Mouse (Mus musculus) ES-Bruce4 (cell line): ENCODE results near the gene Gm11146. TPM values are rescaled to one million over a fixed set of nuclear protein-coding genes. Genes with fewer than 3 reads are reported as not detected.

Source experiments
- H3K27ac ChIP-seq: 2 replicates; pipeline ENCODE4 v1.5.1; 2012; ENCODE audit warnings: low read length, inconsistent platforms; ENCODE audit not compliant: insufficient read depth
- H3K27me3 ChIP-seq: 2 replicates; pipeline ENCODE4 v1.6.1; 2012; ENCODE audit warnings: mild to moderate bottlenecking, low read length, inconsistent platforms; ENCODE audit not compliant: control insufficient read depth, poor library complexity, insufficient read depth, severe bottlenecking
- H3K36me3 ChIP-seq: 2 replicates; pipeline ENCODE4 v1.6.1; 2012; ENCODE audit warnings: inconsistent platforms, mild to moderate bottlenecking, low read length, moderate library complexity; ENCODE audit not compliant: control insufficient read depth, poor library complexity, insufficient read depth, severe bottlenecking
- H3K4me1 ChIP-seq: one replicate; pipeline ENCODE4 v1.8.1; 2011; ENCODE audit warnings: low read length; ENCODE audit not compliant: control insufficient read depth, insufficient read depth
- H3K4me3 ChIP-seq: 2 replicates; pipeline ENCODE4 v1.5.1; 2011; ENCODE audit warnings: low read depth, mild to moderate bottlenecking, low read length
- H3K9ac ChIP-seq: 2 replicates; pipeline ENCODE4 v1.6.1; 2012; ENCODE audit warnings: low read depth, mild to moderate bottlenecking, inconsistent platforms; ENCODE audit not compliant: poor library complexity, severe bottlenecking
- H3K9me3 ChIP-seq: replicated peaks from 2 replicates; pipeline ENCODE4 v1.6.1; 2012; ENCODE audit warnings: mild to moderate bottlenecking, low read length, inconsistent platforms; ENCODE audit not compliant: control insufficient read depth, poor library complexity, insufficient read depth, severe bottlenecking
- CTCF ChIP-seq: IDR thresholded peaks from one replicate; pipeline ENCODE4 v1.8.1; 2011; ENCODE audit warnings: low read depth, low read length
- EP300 ChIP-seq: IDR thresholded peaks from 2 replicates; pipeline ENCODE4 v1.6.1; 2011; ENCODE audit warnings: low read depth, low read length; ENCODE audit not compliant: insufficient read depth
- POLR2A ChIP-seq: IDR thresholded peaks from one replicate; pipeline ENCODE4 v1.8.1; 2011; ENCODE audit warnings: low read length; ENCODE audit not compliant: insufficient read depth
- polyA plus RNA-seq: library from polyadenylated mRNA; stranded (reverse); fragments of >200 nt; gene quantifications from 2 replicates; pipeline ENCODE4 v1.2.4, GENCODE M21; 2011; ENCODE audit warnings: low read depth; ENCODE audit not compliant: missing spikeins, insufficient read depth, insufficient read length

Gene Gm11146
- not detected in 2 replicates for polyA plus RNA-seq

DNA sequence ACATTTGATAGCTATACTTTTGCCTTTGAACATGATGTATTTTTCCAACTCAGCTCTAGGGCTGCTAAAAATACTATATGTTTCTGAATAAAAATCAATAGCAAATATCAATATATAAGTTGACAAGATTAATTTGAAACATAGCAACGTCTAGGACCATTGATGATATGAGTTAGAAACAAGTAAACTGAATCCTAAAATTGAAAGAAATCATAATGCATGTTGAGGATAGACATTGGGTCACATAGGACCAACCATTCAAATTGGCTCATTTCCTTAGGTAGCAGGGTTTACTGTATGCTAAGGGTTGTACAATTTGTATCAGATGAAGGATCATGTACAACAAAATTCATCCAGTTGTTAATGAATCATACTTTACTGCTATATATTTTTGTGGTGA is at the start of gene Gm11146:
TSS of gene Gm11146 (minus strand) at position 101 of the 400 bp plus-strand sequence.
- no peaks in the 10 kb centered on the region for H3K4me1 ChIP-seq
- TF ChIP-seq POLR2A (no peak), EP300 (no peak), CTCF (no peak)
- no peak within 1 kb of the TSS for H3K9ac ChIP-seq
- no peaks in the 10 kb centered on the region for H3K9me3 ChIP-seq
- no peak within 1 kb of the TSS for H3K27ac ChIP-seq
- H3K27me3 ChIP-seq = no peaks in the 10 kb centered on the region
- no peaks in the 10 kb centered on the region for H3K36me3 ChIP-seq
- H3K4me3 ChIP-seq = no peak within 1 kb of the TSS

DNA sequence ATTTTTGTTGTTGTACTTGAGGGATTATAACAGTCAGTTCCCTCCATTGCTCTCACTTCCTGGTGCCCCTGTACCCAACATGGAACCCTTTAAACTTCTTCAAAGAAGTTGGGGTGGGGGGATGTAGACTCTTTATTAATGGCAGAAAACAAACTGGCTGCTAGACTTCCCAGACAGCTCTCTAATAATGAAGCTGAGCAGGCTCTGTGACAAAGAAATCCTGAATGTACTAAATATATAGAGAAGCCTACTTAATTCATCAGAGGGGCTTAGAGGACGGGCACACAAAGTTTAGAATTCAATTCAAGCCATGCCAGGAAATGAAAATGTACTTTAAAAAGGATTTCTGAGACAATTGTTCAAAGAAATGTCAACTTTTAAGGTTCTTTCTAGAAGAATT is 48.7 kb upstream of the Gm11146 start:
- Histone ChIP-seq H3K9ac (no peak overlapping the region), H3K4me3 (no peak overlapping the region), H3K27me3 (no peaks in the 10 kb centered on the region), H3K36me3 (no peaks in the 10 kb centered on the region), H3K27ac (no peak overlapping the region), H3K4me1 (no peaks in the 10 kb centered on the region), H3K9me3 (no peaks in the 10 kb centered on the region)
- TF ChIP-seq CTCF (no peak), EP300 (no peak), POLR2A (no peak)

GRCm38 (mm10) chr16:77649006-77649405 is 47.1 kb upstream of the Gm11146 start:
- H3K27me3 ChIP-seq = no peaks in the 10 kb centered on the region; the same call in 1 of the 2 replicates
- no peaks in the 10 kb centered on the region for H3K4me1 ChIP-seq
- no peak overlapping the region for H3K9ac ChIP-seq
- H3K36me3 ChIP-seq = no peaks in the 10 kb centered on the region
- no peaks in the 10 kb centered on the region for H3K9me3 ChIP-seq
- H3K27ac ChIP-seq = no peak overlapping the region
- H3K4me3 ChIP-seq = no peak overlapping the region
- TF ChIP-seq POLR2A = no peak
- TF ChIP-seq CTCF = no peak
- no peak for TF ChIP-seq EP300

DNA sequence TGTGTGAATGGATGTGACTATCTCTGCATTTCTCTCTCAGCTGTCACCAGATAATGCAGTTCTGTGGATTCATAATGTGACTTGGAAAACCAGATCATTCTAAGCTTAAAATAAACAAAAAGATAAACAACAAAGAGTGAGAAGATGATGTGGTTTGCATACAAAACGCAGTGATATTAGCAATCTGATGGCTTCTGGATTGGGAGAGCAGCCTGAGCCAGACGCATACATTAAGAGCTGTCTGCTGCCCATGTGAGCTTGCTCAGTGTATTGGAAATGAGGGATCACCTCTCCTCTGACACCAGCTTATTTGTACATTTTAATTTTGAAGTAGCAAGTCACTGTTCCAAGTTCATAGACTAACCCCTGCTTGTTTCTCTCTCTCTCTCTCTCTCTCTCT is 46.3 kb upstream of the Gm11146 start:
- Histone ChIP-seq H3K9ac (no peak overlapping the region), H3K4me1 (no peaks in the 10 kb centered on the region), H3K27ac (no peak overlapping the region), H3K9me3 (no peaks in the 10 kb centered on the region), H3K4me3 (no peak overlapping the region), H3K27me3 (no peaks in the 10 kb centered on the region; the same call in 1 of the 2 replicates), H3K36me3 (no peaks in the 10 kb centered on the region)
- no peak for TF ChIP-seq POLR2A
- no peak for TF ChIP-seq EP300
- TF ChIP-seq CTCF = no peak

GRCm38 (mm10) chr16:77646146-77646545 is 44.3 kb upstream of the Gm11146 start:
- H3K27me3 ChIP-seq = no peaks in the 10 kb centered on the region; the same call in 1 of the 2 replicates
- TF ChIP-seq POLR2A (no peak), EP300 (no peak)
- H3K9ac ChIP-seq = no peak overlapping the region
- no peak overlapping the region for H3K4me3 ChIP-seq
- H3K4me1 ChIP-seq = no peaks in the 10 kb centered on the region
- H3K9me3 ChIP-seq = no peaks in the 10 kb centered on the region
- H3K36me3 ChIP-seq = no peaks in the 10 kb centered on the region
- no peak overlapping the region for H3K27ac ChIP-seq

DNA sequence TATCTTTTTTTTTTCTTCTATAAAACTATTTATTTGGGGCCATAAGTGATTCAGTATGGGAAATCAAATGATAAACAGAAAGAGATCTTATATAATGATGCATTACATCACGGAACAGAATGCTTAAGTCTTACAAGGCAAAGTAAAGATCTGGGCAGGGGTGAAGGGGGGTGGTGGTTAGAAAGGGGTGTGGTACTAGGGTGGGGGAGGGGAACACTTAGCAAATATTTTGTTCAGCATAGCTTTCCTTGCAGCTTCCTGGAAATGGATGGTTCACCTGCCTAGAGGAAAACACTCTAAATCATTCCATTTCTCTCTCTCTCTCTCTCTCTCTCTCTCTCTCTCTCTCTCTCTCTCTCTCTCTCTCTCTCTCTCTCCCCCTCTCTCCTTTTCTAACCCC is 43.1 kb upstream of the Gm11146 start:
- no peak overlapping the region for H3K4me3 ChIP-seq
- no peaks in the 10 kb centered on the region for H3K4me1 ChIP-seq
- H3K9me3 ChIP-seq = no peaks in the 10 kb centered on the region
- H3K27ac ChIP-seq = no peak overlapping the region
- TF ChIP-seq POLR2A (no peak), CTCF (no peak), EP300 (no peak)
- H3K27me3 ChIP-seq = no peaks in the 10 kb centered on the region; the same call in 1 of the 2 replicates
- H3K36me3 ChIP-seq = no peaks in the 10 kb centered on the region
- H3K9ac ChIP-seq = no peak overlapping the region
